Mouse (Mus musculus): Measurements from ENCODE around the gene Gpc5.

Gene Gpc5

GRCm38 (mm10) chr14:115869127-115869526 lies 777.1 kb downstream of the Gpc5 start:
- DNase-seq: no peak

GRCm38 (mm10) chr14:115976062-115976461 lies 884.0 kb downstream of the Gpc5 start:
- no peak for DNase-seq

DNA sequence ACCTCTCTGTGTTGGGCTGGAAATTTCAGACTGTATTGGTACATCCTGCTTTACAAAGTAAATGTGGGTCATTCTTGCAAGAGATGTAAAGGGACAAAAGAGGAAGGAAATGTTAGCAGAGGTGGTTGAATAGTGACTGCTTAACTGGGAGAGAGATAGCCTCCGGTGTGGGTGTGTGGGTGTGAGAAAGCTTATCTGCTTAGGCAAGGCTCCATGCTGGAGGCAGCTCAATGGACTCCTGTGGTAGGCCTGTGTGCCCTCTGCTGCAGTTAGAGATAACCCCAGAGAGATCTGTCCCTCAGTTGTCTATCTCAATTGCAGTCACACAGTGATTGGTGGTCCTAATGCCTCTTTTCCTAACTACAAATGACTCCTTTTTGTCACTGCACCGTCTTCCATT lies 887.2 kb downstream of the Gpc5 start:
- DNase-seq: no peak

GRCm38 (mm10) chr14:115990764-115991163 lies 898.7 kb downstream of the Gpc5 start:
- no peak for DNase-seq

DNA sequence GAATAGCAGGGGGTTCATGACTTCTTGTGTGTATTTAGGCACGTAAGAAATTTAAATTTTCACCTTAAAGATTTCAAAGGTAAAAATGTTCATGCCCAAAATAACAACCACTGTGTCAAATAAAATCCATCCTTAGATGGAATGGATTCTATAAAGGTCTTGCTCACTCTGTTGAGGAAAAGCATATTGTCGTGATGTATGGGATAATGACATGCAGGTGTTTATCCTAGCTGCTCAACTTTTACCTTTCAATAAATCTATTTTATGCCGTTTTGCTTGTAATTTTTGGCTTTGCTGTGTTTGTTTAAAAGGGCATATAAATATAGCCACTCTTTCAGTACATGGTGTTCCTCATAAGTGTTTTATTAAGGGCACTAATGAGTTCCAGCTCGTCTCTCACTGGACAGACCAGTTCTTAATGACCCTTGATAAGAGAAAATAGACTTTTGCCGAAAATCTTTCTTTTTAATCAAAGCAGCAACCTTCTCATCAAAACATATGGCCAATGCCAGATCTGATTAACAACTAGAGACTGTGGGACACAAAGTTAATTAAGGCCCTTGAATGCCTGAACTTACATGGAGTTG lies 901.6 kb downstream of the Gpc5 start:
- no peak for DNase-seq

- DNase-seq: no peak
These were observed 906.9 kb downstream of the Gpc5 start for GRCm38 (mm10) chr14:115998931-115999330.

DNA sequence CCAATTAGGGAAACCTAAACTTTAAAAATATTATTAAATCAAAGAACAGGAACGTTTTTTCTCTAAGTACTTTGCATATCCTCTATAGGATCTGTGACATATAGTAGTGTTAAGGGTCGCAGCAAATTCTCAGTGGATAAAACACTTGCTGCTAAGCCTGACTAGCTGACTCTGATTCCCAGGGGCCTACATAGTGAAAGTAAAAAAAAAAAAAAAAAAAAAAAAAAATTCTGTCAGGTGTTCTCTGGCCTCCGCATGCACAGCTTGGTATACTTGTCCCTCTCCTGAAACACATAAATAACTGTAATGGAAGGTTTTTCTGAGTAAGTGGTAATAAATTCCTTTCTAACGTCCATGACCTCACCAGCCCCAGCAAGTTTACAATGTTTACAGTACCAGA lies 995.0 kb downstream of the Gpc5 start:
- no peak for DNase-seq

GRCm38 (mm10) chr14:116127943-116128342 lies 1035.9 kb downstream of the Gpc5 start:
- no peak for DNase-seq

GRCm38 (mm10) chr14:116137330-116137729 lies 1045.3 kb downstream of the Gpc5 start:
- peak; percentile 68 for DNase-seq

GRCm38 (mm10) chr14:116137772-116138171 lies 1045.8 kb downstream of the Gpc5 start:
- DNase-seq: no peak

DNA sequence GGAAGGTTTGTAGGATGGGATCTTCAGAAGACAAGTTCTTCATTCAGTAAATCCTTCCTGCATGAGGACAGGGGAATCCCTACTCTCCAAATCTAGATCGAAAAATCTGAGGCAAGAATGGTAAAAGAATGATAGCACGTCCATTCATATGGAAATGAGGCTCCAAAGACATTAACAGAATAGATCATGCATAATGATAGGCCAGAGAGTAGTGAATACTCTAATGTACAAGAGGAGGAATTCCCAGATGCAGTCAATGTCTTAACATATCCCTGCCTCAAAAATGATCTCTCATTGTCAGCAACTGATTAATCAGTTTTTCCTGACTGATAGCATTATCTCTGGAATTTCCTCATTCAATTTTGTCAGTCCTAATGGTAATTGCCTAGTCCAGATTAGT lies 1070.6 kb downstream of the Gpc5 start:
- DNase-seq: no peak

DNA sequence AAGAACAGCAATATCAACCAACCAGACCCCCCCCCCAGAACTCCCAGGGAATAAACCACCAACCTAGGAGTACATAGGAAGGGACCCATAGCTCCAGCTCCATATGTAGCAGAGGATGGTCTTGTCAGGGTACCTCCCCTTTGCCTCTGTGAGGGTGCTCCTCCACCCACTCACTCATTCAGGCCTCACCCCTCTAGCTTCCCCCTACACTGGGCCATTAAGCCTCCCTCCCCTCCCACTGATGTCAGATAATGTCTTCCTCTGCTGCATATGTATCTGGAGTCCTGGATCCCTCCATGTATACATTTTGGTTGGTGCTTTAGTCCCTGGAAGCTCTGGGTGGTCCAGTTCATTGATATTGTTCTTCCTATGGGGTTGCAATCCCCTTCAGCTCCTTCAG lies 1075.4 kb downstream of the Gpc5 start:
- no peak for DNase-seq

- DNase-seq: no peak
These were observed 1077.1 kb downstream of the Gpc5 start for GRCm38 (mm10) chr14:116169129-116169528.

DNA sequence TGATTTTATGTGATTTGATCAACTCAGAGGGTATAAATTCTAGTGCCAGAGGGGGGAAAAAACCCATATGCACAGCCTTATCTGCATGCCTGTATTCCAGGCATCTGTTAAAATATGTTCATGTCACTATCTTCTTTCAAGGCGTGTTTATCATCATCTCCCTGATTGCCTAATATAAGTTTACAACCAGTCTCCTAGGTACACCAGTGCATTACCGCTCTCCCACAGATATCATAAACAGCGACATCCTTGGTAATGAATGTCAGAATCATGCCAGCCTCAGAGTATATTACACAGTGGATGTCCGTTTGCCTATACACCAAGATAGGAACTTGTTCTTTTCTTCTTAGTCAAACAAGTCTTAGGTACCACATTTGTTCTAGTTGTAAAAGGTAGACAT lies 1095.0 kb downstream of the Gpc5 start:
- DNase-seq: no peak

- peak; percentile 63 for DNase-seq
These were observed 1115.0 kb downstream of the Gpc5 start for GRCm38 (mm10) chr14:116206977-116207376.

- DNase-seq: no peak
These were observed 1116.6 kb downstream of the Gpc5 start for GRCm38 (mm10) chr14:116208581-116208980.

DNA sequence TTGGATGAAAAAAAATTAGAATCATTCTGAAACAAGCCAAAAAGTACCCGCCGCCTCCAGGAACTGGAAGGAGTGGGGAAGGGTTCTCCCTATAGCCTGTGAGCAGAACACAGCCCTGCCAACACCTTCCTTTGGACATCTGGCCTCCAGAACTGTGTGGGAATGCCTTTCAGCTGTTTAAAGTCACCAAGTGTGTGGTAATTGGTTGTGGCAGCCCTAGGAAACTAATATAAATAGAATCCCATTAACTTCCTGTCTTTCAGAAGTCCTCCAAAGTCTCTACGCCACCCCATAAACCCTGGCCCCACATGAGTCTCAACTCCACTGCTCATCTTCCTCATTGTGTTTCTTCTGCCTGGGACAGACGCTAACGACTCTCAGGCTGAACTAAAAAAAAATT lies 1117.0 kb downstream of the Gpc5 start:
- peak; percentile 22 for DNase-seq

DNA sequence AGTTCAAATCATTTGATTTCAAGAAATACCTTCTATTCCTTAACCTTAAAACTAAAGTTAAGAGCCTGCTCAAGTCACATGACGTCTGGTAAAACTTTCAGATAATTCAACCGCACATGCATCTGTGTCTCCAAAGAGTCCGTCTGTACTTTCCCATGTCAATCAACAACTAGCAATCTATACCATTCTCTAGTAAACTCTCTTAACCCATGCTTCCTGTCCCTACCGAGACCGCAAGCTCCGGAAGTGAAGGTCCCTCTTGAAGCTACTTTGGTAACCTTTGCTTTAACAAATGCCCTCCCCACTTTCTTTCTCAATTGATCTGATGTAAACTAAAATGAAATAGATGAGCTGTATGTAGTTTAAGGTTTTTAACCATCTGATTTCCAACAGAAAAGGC lies 1118.3 kb downstream of the Gpc5 start:
- DNase-seq: no peak

DNA sequence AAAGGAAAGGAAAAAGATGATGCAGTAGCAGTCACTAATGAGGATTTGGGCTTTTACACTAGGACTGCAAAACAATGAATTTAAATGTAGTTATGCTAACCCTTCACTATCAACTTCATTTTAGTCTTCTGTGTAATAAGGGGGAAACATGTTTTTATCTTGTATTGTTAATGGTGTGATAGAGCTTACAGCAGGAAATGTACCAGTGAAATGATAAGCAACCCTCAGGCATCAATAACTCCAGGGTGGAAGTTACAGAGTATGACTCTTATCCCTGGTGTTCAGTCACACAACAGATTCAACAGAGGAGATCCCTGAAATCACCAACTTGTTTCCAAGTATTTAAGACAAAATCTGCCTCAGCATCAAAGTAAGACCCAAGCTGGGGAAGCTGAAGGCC lies 1120.0 kb downstream of the Gpc5 start:
- no peak for DNase-seq

DNA sequence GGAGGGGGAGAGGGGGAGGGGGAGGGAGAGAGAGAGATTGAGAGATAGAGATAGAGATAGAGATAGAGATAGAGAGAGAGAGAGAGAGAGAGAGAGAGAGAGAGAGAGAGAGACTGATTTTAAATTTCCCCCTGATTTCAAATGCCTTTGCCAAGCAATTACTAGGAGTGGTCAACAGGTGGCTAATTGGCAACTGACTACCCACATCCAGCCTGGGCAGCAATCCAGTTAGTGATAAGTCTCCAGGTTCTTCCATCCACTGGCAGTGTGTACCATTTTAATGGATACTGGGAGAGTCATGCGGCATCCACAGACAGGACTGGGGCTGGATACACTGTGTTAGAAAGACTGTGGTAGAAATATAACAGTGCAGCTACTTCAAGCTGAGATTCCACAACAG lies 1166.1 kb downstream of the Gpc5 start:
- DNase-seq: no peak

- no peak for DNase-seq
These were observed 1216.5 kb downstream of the Gpc5 start for GRCm38 (mm10) chr14:116308541-116308940.

GRCm38 (mm10) chr14:116317491-116317890 lies 1225.5 kb downstream of the Gpc5 start:
- no peak for DNase-seq

GRCm38 (mm10) chr14:116336182-116336581 lies 1244.2 kb downstream of the Gpc5 start:
- DNase-seq: no peak

- DNase-seq: no peak
These were observed 1246.4 kb downstream of the Gpc5 start for GRCm38 (mm10) chr14:116338395-116338794.

DNA sequence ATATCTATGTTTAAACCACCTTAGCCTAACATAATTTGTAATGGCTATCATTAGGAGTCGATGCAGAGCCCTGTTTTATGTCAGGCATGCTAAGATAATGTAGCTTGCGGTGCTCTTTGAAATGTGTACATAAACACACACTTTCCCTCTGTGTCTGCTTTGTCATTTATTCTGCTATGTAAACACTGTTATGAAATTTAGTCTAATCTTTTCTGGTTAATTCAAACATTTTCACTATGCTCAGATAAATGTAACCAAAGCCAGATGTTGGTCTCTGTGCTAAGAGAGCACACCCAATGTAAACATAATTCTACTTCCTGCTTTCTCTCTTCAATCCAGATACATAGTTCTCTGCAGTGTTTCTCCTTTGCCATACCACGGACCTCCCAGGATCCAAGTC lies 1256.5 kb downstream of the Gpc5 start:
- DNase-seq: no peak

- DNase-seq: peak; percentile 1
These were observed 1292.6 kb downstream of the Gpc5 start for GRCm38 (mm10) chr14:116384602-116385001.
